Mouse (Mus musculus) ES-Bruce4 (cell line): Measurements from ENCODE around the gene Fuom. TPM values are rescaled to one million over a fixed set of nuclear protein-coding genes. Genes with fewer than 3 reads are reported as not detected.

ENCODE experiments used
- H3K27ac ChIP-seq: 2 replicates; pipeline ENCODE4 v1.5.1; 2012; ENCODE audit warnings: low read length, inconsistent platforms; ENCODE audit not compliant: insufficient read depth
- H3K27me3 ChIP-seq: 2 replicates; pipeline ENCODE4 v1.6.1; 2012; ENCODE audit warnings: mild to moderate bottlenecking, low read length, inconsistent platforms; ENCODE audit not compliant: control insufficient read depth, poor library complexity, insufficient read depth, severe bottlenecking
- H3K36me3 ChIP-seq: 2 replicates; pipeline ENCODE4 v1.6.1; 2012; ENCODE audit warnings: inconsistent platforms, mild to moderate bottlenecking, low read length, moderate library complexity; ENCODE audit not compliant: control insufficient read depth, poor library complexity, insufficient read depth, severe bottlenecking
- H3K4me1 ChIP-seq: one replicate; pipeline ENCODE4 v1.8.1; 2011; ENCODE audit warnings: low read length; ENCODE audit not compliant: control insufficient read depth, insufficient read depth
- H3K4me3 ChIP-seq: 2 replicates; pipeline ENCODE4 v1.5.1; 2011; ENCODE audit warnings: low read depth, mild to moderate bottlenecking, low read length
- H3K9ac ChIP-seq: 2 replicates; pipeline ENCODE4 v1.6.1; 2012; ENCODE audit warnings: low read depth, mild to moderate bottlenecking, inconsistent platforms; ENCODE audit not compliant: poor library complexity, severe bottlenecking
- H3K9me3 ChIP-seq: replicated peaks from 2 replicates; pipeline ENCODE4 v1.6.1; 2012; ENCODE audit warnings: mild to moderate bottlenecking, low read length, inconsistent platforms; ENCODE audit not compliant: control insufficient read depth, poor library complexity, insufficient read depth, severe bottlenecking
- CTCF ChIP-seq: IDR thresholded peaks from one replicate; pipeline ENCODE4 v1.8.1; 2011; ENCODE audit warnings: low read depth, low read length
- EP300 ChIP-seq: IDR thresholded peaks from 2 replicates; pipeline ENCODE4 v1.6.1; 2011; ENCODE audit warnings: low read depth, low read length; ENCODE audit not compliant: insufficient read depth
- POLR2A ChIP-seq: IDR thresholded peaks from one replicate; pipeline ENCODE4 v1.8.1; 2011; ENCODE audit warnings: low read length; ENCODE audit not compliant: insufficient read depth
- polyA plus RNA-seq: library from polyadenylated mRNA; stranded (reverse); fragments of >200 nt; gene quantifications from 2 replicates; pipeline ENCODE4 v1.2.4, GENCODE M21; 2011; ENCODE audit warnings: low read depth; ENCODE audit not compliant: missing spikeins, insufficient read depth, insufficient read length

The Fuom gene
- polyA plus RNA-seq, 1 experiment: 24.1 TPM

DNA sequence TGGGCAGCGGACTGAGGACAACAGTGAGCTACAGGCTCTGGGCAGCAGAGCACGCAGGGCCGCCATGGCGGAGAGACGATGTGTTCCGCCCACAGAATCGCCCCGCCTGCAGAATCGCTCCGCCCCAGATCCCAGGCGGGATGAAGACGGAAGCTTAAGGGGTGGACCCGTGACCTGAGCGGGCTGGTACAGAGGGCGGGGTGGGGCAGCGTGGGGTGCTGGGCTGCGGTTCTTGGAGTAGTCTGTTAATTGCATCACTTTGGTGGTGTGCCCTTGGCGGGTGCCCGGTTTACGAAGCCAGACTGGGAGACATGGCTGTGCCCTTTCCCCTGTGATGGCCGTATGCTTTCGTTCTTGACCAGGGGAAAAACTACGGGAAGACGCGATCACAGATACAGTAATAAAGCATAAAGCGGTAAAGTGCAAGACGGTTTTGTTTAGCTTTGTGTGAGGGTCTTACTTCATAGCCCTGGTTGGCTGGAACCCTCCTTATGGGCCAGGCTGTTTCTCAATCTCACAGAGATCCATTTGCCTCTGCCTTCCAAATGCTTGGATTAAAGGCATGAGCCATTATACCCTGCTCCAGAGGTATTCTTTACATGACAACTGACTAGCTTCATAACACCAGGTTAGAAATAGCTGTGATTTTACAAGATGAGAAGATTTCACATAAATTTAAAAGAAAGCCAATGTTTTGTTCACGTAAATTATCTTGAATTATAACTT is 14.3 kb upstream of the Fuom start, which contains the start of gene Echs1:
Gene Echs1 (minus strand): TSS at position 148 of the 726 bp plus-strand sequence.
- Histone ChIP-seq H3K4me1 (peaks cover 2% of the 10 kb centered on the region), H3K4me3 (peak within 1 kb of the TSS; percentile 82), H3K27me3 (no peaks in the 10 kb centered on the region), H3K9me3 (no peaks in the 10 kb centered on the region), H3K27ac (peak within 1 kb of the TSS; percentile 62), H3K36me3 (peaks cover 10% of the 10 kb centered on the region), H3K9ac (peak within 1 kb of the TSS; percentile 70)
- TF ChIP-seq POLR2A: peak; percentile 82
- TF ChIP-seq EP300: no peak

DNA sequence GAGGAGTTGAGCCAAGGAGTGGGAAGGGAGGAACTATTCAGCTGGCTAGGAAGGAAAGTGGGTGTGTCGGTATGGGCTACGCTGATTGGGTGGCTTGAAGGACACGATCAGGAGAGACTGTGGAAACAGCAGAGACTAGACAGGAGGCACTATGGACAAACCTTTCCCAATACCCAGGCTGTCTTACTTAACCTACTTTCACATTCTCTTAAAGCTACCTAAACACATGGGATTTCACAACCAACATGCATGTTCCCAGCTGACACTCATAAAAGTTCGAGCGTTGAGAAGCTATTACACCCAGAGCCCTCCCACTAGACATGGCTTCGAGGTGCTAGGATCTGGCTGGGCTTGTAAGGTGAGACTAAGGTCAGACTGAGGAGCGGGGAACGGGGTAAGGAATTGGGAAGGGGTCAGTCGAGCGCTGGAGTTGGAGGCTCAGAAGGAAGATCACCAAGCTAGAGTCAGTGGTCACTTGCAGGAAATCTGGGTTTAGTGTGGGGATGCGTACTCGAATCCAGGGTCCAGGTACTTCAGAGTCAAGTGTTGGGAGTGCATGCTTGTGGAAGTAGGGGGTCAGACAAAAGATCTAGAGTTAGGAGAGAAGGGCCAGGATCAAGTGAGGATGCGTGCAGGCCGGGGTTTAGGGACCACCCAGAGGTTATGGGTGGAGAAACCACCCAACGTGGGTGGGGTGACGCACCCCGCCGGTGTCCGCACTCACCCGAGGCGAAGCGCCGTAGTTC is 13.5 kb upstream of the Fuom start, which contains the start of gene Paox:
Gene Paox (plus strand): TSS at position 217 of the 746 bp plus-strand sequence.
- peak within 1 kb of the TSS; percentile 82 for H3K4me3 ChIP-seq

GRCm38 (mm10) chr7:140111943-140112342 is 9.7 kb upstream of the Fuom start:
- Histone ChIP-seq H3K9ac (no peak overlapping the region), H3K27ac (no peak overlapping the region), H3K4me1 (peaks cover 2% of the 10 kb centered on the region), H3K36me3 (peaks cover 40% of the 10 kb centered on the region), H3K9me3 (no peaks in the 10 kb centered on the region), H3K27me3 (no peaks in the 10 kb centered on the region), H3K4me3 (no peak overlapping the region)
- TF ChIP-seq POLR2A (no peak), CTCF (no peak), EP300 (no peak)

More for the DNA sequence above, 13.5 kb upstream of the Fuom start, which contains the start of gene Paox:
- H3K9me3 ChIP-seq: no peaks in the 10 kb centered on the region
- peaks cover 15% of the 10 kb centered on the region for H3K36me3 ChIP-seq
- peak within 1 kb of the TSS; percentile 70 for H3K9ac ChIP-seq
- H3K4me1 ChIP-seq: peaks cover 2% of the 10 kb centered on the region
- H3K27ac ChIP-seq: peak within 1 kb of the TSS; percentile 58
- no peaks in the 10 kb centered on the region for H3K27me3 ChIP-seq
- TF ChIP-seq POLR2A (no peak), EP300 (no peak), CTCF (no peak)

- peaks cover 4% of the 10 kb centered on the region for H3K4me1 ChIP-seq
- no peak overlapping the region for H3K27ac ChIP-seq
- H3K36me3 ChIP-seq: peaks cover 15% of the 10 kb centered on the region
- H3K4me3 ChIP-seq: no peak overlapping the region
- TF ChIP-seq CTCF (no peak), POLR2A (no peak), EP300 (no peak)
- H3K9me3 ChIP-seq: no peaks in the 10 kb centered on the region
- no peak overlapping the region for H3K9ac ChIP-seq
- no peaks in the 10 kb centered on the region for H3K27me3 ChIP-seq
Measured at GRCm38 (mm10) chr7:140104009-140104408, 1.8 kb upstream of the Fuom start.

DNA sequence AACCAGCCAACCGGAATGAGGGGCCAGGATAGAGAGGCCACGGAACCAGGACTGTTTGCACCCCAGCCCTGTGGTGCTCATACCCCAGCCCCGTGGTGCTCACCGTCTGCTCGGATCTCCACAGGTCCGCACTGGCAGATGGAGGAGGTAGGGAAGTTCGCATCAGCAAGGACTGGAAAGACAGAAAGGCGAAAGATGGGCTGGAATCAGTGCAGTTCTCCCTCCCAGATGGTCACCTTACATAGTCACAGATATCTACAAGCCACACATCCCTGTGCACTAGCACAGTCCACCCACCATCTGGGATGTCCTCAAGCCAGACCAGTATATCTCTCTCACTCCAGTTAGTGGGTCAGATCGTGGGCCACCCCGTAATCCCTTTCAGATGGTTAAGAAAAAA is 743 bp downstream of the Fuom start:
- Histone ChIP-seq H3K27ac (no peak overlapping the region), H3K36me3 (peaks cover 4% of the 10 kb centered on the region; the same call in 1 of the 2 replicates), H3K9me3 (no peaks in the 10 kb centered on the region), H3K4me1 (peaks cover 4% of the 10 kb centered on the region), H3K27me3 (no peaks in the 10 kb centered on the region), H3K4me3 (peak overlapping the region; percentile 55), H3K9ac (peak overlapping the region; percentile 30; the same call in 1 of the 2 replicates)
- TF ChIP-seq EP300 (no peak), POLR2A (no peak)

DNA sequence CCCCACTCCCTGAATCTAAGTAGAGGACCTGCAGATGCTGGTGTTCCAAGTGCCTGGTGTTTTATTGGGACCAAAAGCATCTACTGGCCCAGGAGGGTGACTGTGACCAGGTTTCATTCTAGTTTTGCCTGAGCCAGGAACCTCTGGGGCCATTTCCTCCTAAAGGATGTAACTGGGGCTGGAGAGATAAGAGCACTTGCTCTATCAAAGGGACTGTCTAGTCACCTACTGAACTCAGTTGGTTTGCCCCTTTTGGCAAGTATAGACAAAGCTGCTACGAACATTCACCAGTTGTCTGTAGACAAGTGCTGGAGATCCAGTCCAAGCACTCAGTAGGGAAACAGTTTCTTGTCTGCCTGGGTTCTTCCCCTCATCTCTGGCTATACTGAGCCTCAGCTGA is 3.8 kb downstream of the Fuom start:
- peaks cover 4% of the 10 kb centered on the region for H3K4me1 ChIP-seq
- H3K4me3 ChIP-seq: no peak overlapping the region
- no peak overlapping the region for H3K9ac ChIP-seq
- no peaks in the 10 kb centered on the region for H3K27me3 ChIP-seq
- H3K36me3 ChIP-seq: no peaks in the 10 kb centered on the region
- no peak overlapping the region for H3K27ac ChIP-seq
- TF ChIP-seq CTCF (no peak), EP300 (no peak), POLR2A (no peak)
- H3K9me3 ChIP-seq: no peaks in the 10 kb centered on the region
